Mouse (Mus musculus) lung, embryonic 15.5 days (tissue): ENCODE measurements around the gene Ssx2ip. TPM values are rescaled to one million over a fixed set of nuclear protein-coding genes. Genes with fewer than 3 reads are reported as not detected.
A peak's percentile ranks its signal among the peaks of the same experiment; 100 is the strongest.
"Not testable (repeated sequence)": the region's sequence is repeated elsewhere in the genome, so short reads cannot be mapped to it uniquely, and the experiment has no call there.

Experiments used
- ATAC-seq: fragments of 200-750 bp; cut with Nextera tagmentation; 2 replicates; pipeline ENCODE4 v1.8.0; 2017; ENCODE audit warnings: moderate number of reproducible peaks, borderline replicate concordance; ENCODE audit not compliant: low FRiP score, low TSS enrichment; ENCODE audit errors: extremely low read depth
- H3K27ac ChIP-seq: fragments of 300-500 bp; sonication (generic); 2 replicates; pipeline ENCODE4 v1.5.1; 2015; ENCODE audit warnings: moderate library complexity, mild to moderate bottlenecking, inconsistent platforms
- H3K27me3 ChIP-seq: fragments of 300-500 bp; sonication (generic); 2 replicates; pipeline ENCODE4 v1.6.1; 2015; ENCODE audit warnings: inconsistent platforms
- H3K36me3 ChIP-seq: fragments of 300-500 bp; sonication (generic); 2 replicates; pipeline ENCODE4 v1.6.1; 2015; ENCODE audit warnings: inconsistent platforms
- H3K4me1 ChIP-seq: fragments of 300-500 bp; sonication (generic); 2 replicates; pipeline ENCODE4 v1.6.1; 2015; ENCODE audit warnings: inconsistent platforms
- H3K4me2 ChIP-seq: fragments of 300-500 bp; sonication (generic); 2 replicates; pipeline ENCODE4 v1.6.1; 2015; ENCODE audit warnings: inconsistent platforms, mild to moderate bottlenecking, moderate library complexity
- H3K4me3 ChIP-seq: fragments of 300-500 bp; sonication (generic); 2 replicates; pipeline ENCODE4 v1.5.1; 2015; ENCODE audit warnings: mild to moderate bottlenecking, inconsistent platforms
- H3K9ac ChIP-seq: fragments of 300-500 bp; sonication (generic); 2 replicates; pipeline ENCODE4 v1.6.1; 2015; ENCODE audit warnings: inconsistent platforms
- H3K9me3 ChIP-seq: fragments of 300-500 bp; sonication (generic); 2 replicates; pipeline ENCODE4 v1.6.1; 2016; ENCODE audit warnings: inconsistent platforms
- WGBS: fragments of 180-500 bp; shearing (Covaris S2); methylation state at CpG from one replicate; pipeline ENCODE4 v1.1.7; 2015; 5-methylcytosine and 5-hydroxymethylcytosine counted together
- polyA plus RNA-seq: library from polyadenylated mRNA; unstranded; fragments of >200 nt; fragmentation: Nextera tagmentation; extraction: Ambion mirVana; gene quantifications from 2 replicates; pipeline ENCODE4 v1.2.1, GENCODE M21; 2015

The Ssx2ip gene
- polyA plus RNA-seq, 1 experiment from 2014 or later = 31.4 TPM

- ATAC-seq = no peak
- Histone ChIP-seq H3K27ac (no peak overlapping the region), H3K9me3 (no peaks in the 10 kb centered on the region), H3K4me3 (no peak overlapping the region), H3K4me1 (peaks cover 6% of the 10 kb centered on the region; the same call in 1 of the 2 replicates), H3K4me2 (no peak overlapping the region), H3K27me3 (no peaks in the 10 kb centered on the region), H3K9ac (no peak overlapping the region), H3K36me3 (peaks cover 22% of the 10 kb centered on the region)
- WGBS = 84% methylated on average over 7 of the region's 7 CpGs
Observed at GRCm38 (mm10) chr3:146423710-146424109, 19.3 kb downstream of the Ssx2ip start.

DNA sequence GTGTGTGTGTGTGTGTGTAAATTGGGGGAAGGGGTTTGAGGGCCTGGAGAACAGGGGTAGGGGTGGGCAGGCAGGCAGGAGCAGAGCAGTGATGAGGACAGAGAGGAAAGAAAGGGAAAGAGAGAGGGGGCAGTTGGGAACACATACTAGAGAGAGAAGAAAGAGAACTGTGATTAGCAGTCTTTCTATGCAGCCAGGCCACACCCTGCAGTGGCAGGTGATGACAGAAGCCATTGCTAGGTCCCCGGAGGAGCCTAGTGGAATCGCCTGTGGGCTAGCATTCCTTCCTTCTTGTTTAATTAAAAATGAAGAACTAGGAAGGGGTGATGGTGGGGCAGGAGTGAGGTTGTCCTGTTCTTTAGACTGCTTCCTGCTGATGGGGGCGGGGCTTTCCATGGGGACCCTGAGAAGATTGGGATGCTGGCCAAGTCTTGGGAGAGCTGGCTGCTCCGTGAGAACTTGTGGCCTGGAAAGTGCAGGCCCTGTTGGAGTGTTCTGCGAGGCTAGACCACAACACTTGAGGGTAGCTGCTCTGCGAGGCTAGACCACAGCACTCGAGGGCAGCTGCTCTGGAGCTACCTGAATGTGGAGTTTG lies 20.0 kb downstream of the Ssx2ip start:
- Histone ChIP-seq H3K27me3 (no peaks in the 10 kb centered on the region), H3K4me1 (peaks cover 6% of the 10 kb centered on the region; the same call in 1 of the 2 replicates), H3K9ac (no peak overlapping the region), H3K4me3 (no peak overlapping the region), H3K27ac (no peak overlapping the region), H3K36me3 (peaks cover 26% of the 10 kb centered on the region), H3K9me3 (no peaks in the 10 kb centered on the region), H3K4me2 (no peak overlapping the region)
- 43% methylated on average over 7 of the region's 7 CpGs for WGBS
- ATAC-seq = peak; percentile 23; the same call in 1 of the 2 replicates

GRCm38 (mm10) chr3:146425902-146426301 lies 21.5 kb downstream of the Ssx2ip start:
- Histone ChIP-seq H3K4me3 (no peak overlapping the region), H3K27me3 (no peaks in the 10 kb centered on the region), H3K9me3 (no peaks in the 10 kb centered on the region), H3K9ac (no peak overlapping the region), H3K4me1 (peaks cover 6% of the 10 kb centered on the region; the same call in 1 of the 2 replicates), H3K36me3 (peaks cover 40% of the 10 kb centered on the region), H3K27ac (no peak overlapping the region), H3K4me2 (no peak overlapping the region)
- no peak for ATAC-seq
- 46% methylated on average over 7 of the region's 7 CpGs for WGBS

DNA sequence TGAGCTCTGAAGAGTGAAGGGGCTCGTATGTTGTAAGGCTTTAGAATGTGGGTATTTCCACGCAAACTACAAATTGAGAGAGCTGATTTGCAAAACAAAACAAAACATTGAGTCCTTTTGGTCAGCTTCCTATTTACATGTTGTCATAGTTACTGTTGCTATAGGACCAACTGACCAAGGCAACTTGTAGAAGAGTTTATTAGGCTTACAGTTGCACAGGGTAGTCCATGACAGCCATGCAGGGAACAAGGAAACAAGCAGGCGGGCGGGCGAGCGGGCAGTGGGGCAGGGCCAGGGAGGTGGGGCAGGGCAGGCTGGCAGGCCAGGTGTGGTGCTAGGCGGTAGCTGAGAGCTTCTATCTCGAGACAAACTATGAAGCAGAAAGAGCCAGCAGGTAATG lies 22.0 kb downstream of the Ssx2ip start:
- Histone ChIP-seq H3K4me3 (no peak overlapping the region), H3K27ac (no peak overlapping the region), H3K27me3 (no peaks in the 10 kb centered on the region), H3K4me2 (no peak overlapping the region), H3K9ac (no peak overlapping the region), H3K4me1 (peaks cover 6% of the 10 kb centered on the region; the same call in 1 of the 2 replicates), H3K36me3 (peaks cover 45% of the 10 kb centered on the region), H3K9me3 (no peaks in the 10 kb centered on the region)
- WGBS = 89% methylated on average over 8 of the region's 8 CpGs
- no peak for ATAC-seq

GRCm38 (mm10) chr3:146433063-146433462 lies 28.6 kb downstream of the Ssx2ip start:
- H3K27ac ChIP-seq, H3K4me1 ChIP-seq, H3K27me3 ChIP-seq, H3K9me3 ChIP-seq, H3K4me3 ChIP-seq, H3K4me2 ChIP-seq, H3K9ac ChIP-seq, ATAC-seq: not testable (repeated sequence)
- 92% methylated on average over 11 of the region's 11 CpGs for WGBS
- peaks cover 52% of the 10 kb centered on the region for H3K36me3 ChIP-seq

- H3K36me3 ChIP-seq = peaks cover 51% of the 10 kb centered on the region
- H3K27ac ChIP-seq = no peak overlapping the region
- H3K27me3 ChIP-seq = no peaks in the 10 kb centered on the region
- H3K4me2 ChIP-seq = no peak overlapping the region
- no peak overlapping the region for H3K4me3 ChIP-seq
- no peaks in the 10 kb centered on the region for H3K4me1 ChIP-seq
- ATAC-seq = no peak
- WGBS = 85% methylated on average over 14 of the region's 14 CpGs
- no peaks in the 10 kb centered on the region for H3K9me3 ChIP-seq
- no peak overlapping the region for H3K9ac ChIP-seq
Observed at GRCm38 (mm10) chr3:146433681-146434350, 29.4 kb downstream of the Ssx2ip start.

GRCm38 (mm10) chr3:146434686-146435085 lies 30.2 kb downstream of the Ssx2ip start:
- WGBS = 94% methylated on average over 8 of the region's 8 CpGs
- no peaks in the 10 kb centered on the region for H3K4me1 ChIP-seq
- H3K9ac ChIP-seq = no peak overlapping the region
- H3K36me3 ChIP-seq = peaks cover 44% of the 10 kb centered on the region
- ATAC-seq = no peak
- no peak overlapping the region for H3K4me2 ChIP-seq
- H3K9me3 ChIP-seq = no peaks in the 10 kb centered on the region
- H3K27ac ChIP-seq = no peak overlapping the region
- no peaks in the 10 kb centered on the region for H3K27me3 ChIP-seq
- no peak overlapping the region for H3K4me3 ChIP-seq

DNA sequence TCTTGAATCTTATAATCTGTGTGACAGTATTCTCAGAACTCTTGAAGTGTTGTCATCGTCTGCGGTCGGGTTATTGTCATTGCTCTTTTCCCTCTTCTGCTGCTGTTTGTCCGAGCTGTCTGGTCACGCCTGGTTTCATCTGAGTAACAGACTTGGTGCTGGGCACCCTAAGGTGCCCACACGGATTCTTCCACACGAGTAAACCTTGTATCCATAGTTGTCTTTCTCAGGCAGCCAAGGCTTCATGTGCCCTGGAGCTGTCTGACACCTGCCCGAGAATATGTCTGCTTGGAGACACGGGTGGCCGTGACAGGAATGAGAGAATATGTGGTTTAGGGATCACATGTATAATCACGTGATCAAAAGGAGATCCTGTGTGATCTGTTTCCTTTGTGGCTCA lies 31.1 kb downstream of the Ssx2ip start:
- H3K4me3 ChIP-seq = no peak overlapping the region
- H3K4me2 ChIP-seq = no peak overlapping the region
- H3K27me3 ChIP-seq = no peaks in the 10 kb centered on the region
- no peaks in the 10 kb centered on the region for H3K4me1 ChIP-seq
- 89% methylated on average over 11 of the region's 11 CpGs for WGBS
- no peak for ATAC-seq
- peaks cover 40% of the 10 kb centered on the region for H3K36me3 ChIP-seq
- no peaks in the 10 kb centered on the region for H3K9me3 ChIP-seq
- no peak overlapping the region for H3K27ac ChIP-seq
- no peak overlapping the region for H3K9ac ChIP-seq

- no peaks in the 10 kb centered on the region for H3K4me1 ChIP-seq
- no peak overlapping the region for H3K4me2 ChIP-seq
- H3K9me3 ChIP-seq = no peaks in the 10 kb centered on the region
- H3K36me3 ChIP-seq = peaks cover 37% of the 10 kb centered on the region
- 89% methylated on average over 8 of the region's 8 CpGs for WGBS
- no peak for ATAC-seq
- no peak overlapping the region for H3K4me3 ChIP-seq
- H3K9ac ChIP-seq = no peak overlapping the region
- no peak overlapping the region for H3K27ac ChIP-seq
- H3K27me3 ChIP-seq = no peaks in the 10 kb centered on the region
Observed at GRCm38 (mm10) chr3:146436114-146436513, 31.7 kb downstream of the Ssx2ip start.

- Histone ChIP-seq H3K4me2 (no peak overlapping the region), H3K4me3 (no peak overlapping the region), H3K9me3 (no peaks in the 10 kb centered on the region), H3K36me3 (peaks cover 25% of the 10 kb centered on the region), H3K9ac (no peak overlapping the region), H3K27me3 (no peaks in the 10 kb centered on the region), H3K4me1 (no peaks in the 10 kb centered on the region), H3K27ac (no peak overlapping the region)
- ATAC-seq = no peak
- WGBS = 91% methylated on average over 12 of the region's 12 CpGs
Observed at GRCm38 (mm10) chr3:146440011-146440410, 35.6 kb downstream of the Ssx2ip start.

DNA sequence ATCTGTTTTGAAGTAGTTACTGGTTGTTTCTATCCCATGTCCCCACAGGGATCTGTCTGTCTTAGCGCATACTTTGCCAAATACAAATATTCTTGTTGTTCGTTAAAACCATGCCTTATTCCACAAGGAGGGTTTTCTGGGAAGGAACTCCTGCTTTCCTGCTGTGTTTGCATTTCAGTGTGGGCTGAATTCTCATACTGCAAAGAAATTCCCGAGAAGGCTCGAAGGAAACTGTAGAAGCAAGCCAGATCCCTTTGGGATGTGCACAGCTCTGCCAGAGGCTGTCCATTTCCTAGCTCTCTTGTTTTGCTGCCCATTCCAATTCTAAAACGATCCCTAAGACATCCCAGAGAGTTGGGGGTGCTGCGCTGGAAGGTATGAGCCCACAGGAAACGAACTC lies 36.0 kb downstream of the Ssx2ip start:
- ATAC-seq = no peak
- WGBS = 84% methylated on average over 7 of the region's 7 CpGs
- Histone ChIP-seq H3K4me1 (no peaks in the 10 kb centered on the region), H3K9me3 (no peaks in the 10 kb centered on the region), H3K4me2 (no peak overlapping the region), H3K27me3 (no peaks in the 10 kb centered on the region), H3K4me3 (no peak overlapping the region), H3K27ac (no peak overlapping the region), H3K36me3 (peaks cover 25% of the 10 kb centered on the region), H3K9ac (no peak overlapping the region)

DNA sequence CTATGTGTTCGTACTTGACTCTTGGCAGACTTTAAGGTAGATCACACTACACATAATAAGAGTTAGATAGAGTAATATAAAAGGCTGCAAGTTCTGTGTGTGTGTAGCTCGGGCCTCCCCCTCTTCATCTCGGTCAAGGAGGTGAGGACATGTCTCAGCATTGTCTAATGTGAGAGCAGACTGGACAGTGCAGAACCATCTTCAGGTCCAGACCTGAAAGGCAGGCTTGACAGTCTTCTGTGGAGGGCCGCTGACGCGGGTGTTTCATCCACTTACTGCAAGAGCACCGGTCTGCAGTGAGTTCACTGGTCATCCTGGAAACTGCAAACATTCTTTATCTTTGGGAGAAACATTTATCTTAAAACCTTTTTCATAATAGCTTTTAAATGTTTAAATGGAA lies 38.0 kb downstream of the Ssx2ip start:
- H3K4me3 ChIP-seq = no peak overlapping the region
- no peaks in the 10 kb centered on the region for H3K4me1 ChIP-seq
- H3K27me3 ChIP-seq = no peaks in the 10 kb centered on the region
- no peaks in the 10 kb centered on the region for H3K9me3 ChIP-seq
- H3K27ac ChIP-seq = no peak overlapping the region
- ATAC-seq = no peak
- 76% methylated on average over 7 of the region's 7 CpGs for WGBS
- H3K4me2 ChIP-seq = no peak overlapping the region
- no peak overlapping the region for H3K9ac ChIP-seq
- H3K36me3 ChIP-seq = peaks cover 14% of the 10 kb centered on the region
